Mouse (Mus musculus): ENCODE measurements at regions not wholly inside any gene's neighbourhood (a gene's known extent, or its start where the extent isn't known, plus 50 kb on each side); places are given as distances from the start of the nearest gene placed in this dataset.
A peak's percentile ranks its signal among the peaks of the same experiment; 100 is the strongest.

GRCm38 (mm10) chr9:24833766-24834165 lies 59.7 kb upstream of the Tbx20 start:
- no peak for DNase-seq (ENCODE audit: low read depth)

- DNase-seq (ENCODE audit: low read depth): no peak
These were observed 74.1 kb upstream of the Tbx20 start for GRCm38 (mm10) chr9:24848210-24848609.

- no peak for DNase-seq (ENCODE audit: low read depth)
These were observed 85.4 kb upstream of the Tbx20 start for GRCm38 (mm10) chr9:24859459-24859858.

- no peak for DNase-seq (ENCODE audit: low read depth)
These were observed 92.5 kb upstream of the Tbx20 start for GRCm38 (mm10) chr9:24866390-24867173.

- DNase-seq (ENCODE audit: low read depth): no peak
These were observed 94.6 kb upstream of the Tbx20 start for GRCm38 (mm10) chr9:24868746-24869145.

GRCm38 (mm10) chr9:24874434-24875143 lies 100.5 kb upstream of the Tbx20 start:
- DNase-seq (ENCODE audit: low read depth): no peak

- no peak for DNase-seq (ENCODE audit: low read depth)
These were observed 104.5 kb upstream of the Tbx20 start for GRCm38 (mm10) chr9:24878384-24879174.

- DNase-seq (ENCODE audit: low read depth): peak; percentile 7
These were observed 105.6 kb upstream of the Tbx20 start for GRCm38 (mm10) chr9:24879662-24880061.

GRCm38 (mm10) chr9:24884011-24884410 lies 109.9 kb upstream of the Tbx20 start:
- no peak for DNase-seq (ENCODE audit: low read depth)

GRCm38 (mm10) chr9:24888282-24888681 lies 114.2 kb upstream of the Tbx20 start:
- DNase-seq (ENCODE audit: low read depth): no peak

- DNase-seq (ENCODE audit: low read depth): no peak
These were observed 122.6 kb upstream of the Tbx20 start for GRCm38 (mm10) chr9:24896498-24897261.

- DNase-seq (ENCODE audit: low read depth): no peak
These were observed 125.3 kb upstream of the Tbx20 start for GRCm38 (mm10) chr9:24899206-24899928.

GRCm38 (mm10) chr9:24903706-24904105 lies 129.6 kb upstream of the Tbx20 start:
- no peak for DNase-seq (ENCODE audit: low read depth)

GRCm38 (mm10) chr9:24909086-24909979 lies 135.2 kb upstream of the Tbx20 start:
- DNase-seq (ENCODE audit: low read depth): no peak

- no peak for DNase-seq (ENCODE audit: low read depth)
These were observed 136.6 kb upstream of the Tbx20 start for GRCm38 (mm10) chr9:24910738-24911137.

- DNase-seq (ENCODE audit: low read depth): no peak
These were observed 145.9 kb upstream of the Tbx20 start for GRCm38 (mm10) chr9:24920031-24920445.

GRCm38 (mm10) chr9:24922051-24922860 lies 148.2 kb upstream of the Tbx20 start:
- DNase-seq (ENCODE audit: low read depth): no peak

- no peak for DNase-seq (ENCODE audit: low read depth)
These were observed 149.4 kb upstream of the Tbx20 start for GRCm38 (mm10) chr9:24923514-24923913.

- no peak for DNase-seq (ENCODE audit: low read depth)
These were observed 151.5 kb upstream of the Gm10181 start for GRCm38 (mm10) chr9:24937731-24938130.

Data from induced T-regulatory cell, adult 2 months (primary cell).